Mouse (Mus musculus) kidney, adult 8-10 months (tissue): ENCODE data around the gene Lmo7.

Experiments
- DNase-seq, 2 experiments: peaks; one replicate each; pipeline ENCODE4 v3.0.0; 2022

Gene Lmo7

GRCm38 (mm10) chr14:101838231-101838839 is 108.6 kb downstream of the Lmo7 start:
- no peak for DNase-seq

DNA sequence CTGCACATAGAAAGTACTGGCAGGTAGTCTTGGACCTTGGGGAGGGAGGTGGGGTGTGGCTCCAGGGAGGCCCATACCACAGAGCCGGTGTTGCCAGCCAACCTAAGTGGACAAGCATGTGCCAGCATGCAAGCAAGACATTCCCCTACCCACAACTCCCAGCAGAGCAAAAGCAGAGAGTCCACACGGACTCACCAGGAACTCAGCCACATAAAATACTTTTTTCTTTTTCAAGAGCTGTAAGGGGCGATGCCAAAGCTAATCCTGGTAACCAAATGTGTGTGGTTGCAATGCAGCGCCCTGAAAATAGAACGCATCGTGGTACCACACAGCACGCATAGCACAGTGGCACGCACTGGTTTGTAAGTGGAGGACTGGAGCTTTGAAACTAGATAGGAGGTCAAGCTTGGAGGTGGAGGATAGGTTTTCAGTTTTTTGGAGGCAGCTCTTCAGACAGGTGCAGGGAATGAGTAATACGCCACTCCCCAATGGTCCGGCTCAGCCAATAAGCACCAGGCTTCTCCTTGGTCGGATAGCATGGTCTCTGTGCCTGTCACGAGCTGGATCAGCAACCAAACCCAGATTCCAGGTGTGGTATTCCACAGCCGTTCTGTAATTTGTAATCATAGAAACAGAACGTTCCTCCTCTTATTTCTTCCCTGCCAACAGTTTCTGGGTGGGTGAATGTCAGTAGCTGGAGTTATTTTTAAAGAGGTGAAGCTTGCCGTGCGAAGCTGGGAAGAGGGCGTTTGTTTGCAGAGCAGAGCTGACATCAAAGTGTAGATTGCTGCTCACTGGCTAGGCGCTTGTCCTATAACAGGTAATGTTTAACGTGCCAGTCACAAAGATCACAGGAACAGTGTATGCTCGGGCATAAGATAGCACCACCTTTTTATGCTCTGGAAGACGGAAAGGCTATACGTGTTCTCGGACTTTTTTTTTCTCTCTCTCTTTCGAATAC is 110.3 kb downstream of the Lmo7 start:
- DNase-seq: peak; percentile 60 to 68

DNA sequence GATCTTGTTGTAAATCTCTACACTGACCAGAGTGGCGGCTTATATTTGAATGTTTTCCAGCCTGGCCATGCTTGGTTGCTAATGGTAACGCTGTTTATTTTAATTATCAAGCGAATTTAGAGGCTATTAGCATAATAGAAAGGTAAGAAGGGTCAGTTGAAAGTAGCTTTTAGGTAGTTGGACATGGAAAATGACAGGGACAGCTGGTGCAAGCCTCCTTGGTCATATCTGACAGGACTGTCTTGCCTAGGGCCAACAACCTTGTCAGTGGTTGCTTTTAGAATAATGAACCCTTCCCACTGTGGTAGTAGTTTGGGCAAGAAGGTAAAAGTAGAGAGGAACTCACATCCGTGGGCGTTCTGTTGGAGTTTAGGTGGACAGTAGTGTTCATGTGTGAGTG is 111.5 kb downstream of the Lmo7 start:
- DNase-seq: no peak

DNA sequence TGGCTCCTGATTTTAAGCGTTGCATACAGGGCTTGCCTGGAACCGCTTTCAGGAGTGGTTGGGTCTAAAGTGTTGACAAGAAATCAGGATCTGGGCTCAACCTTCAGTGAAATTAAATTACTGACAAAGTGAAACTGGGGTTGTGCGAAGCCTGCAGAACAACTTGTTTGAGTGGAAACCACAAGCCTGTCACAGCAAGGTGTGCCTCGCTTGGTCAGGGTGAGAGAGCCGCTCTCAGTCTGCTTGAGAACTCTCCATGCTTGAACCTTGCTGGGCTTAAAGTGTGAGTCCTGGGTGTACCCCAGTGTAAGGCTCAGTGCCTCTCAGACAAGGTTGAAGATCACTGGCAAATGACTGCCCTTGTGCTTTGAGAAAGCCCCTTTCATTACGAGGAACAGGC is 112.8 kb downstream of the Lmo7 start:
- DNase-seq: peak in 1 of 2 experiments; percentile 28

GRCm38 (mm10) chr14:101843443-101843842 is 113.7 kb downstream of the Lmo7 start:
- no peak for DNase-seq

DNA sequence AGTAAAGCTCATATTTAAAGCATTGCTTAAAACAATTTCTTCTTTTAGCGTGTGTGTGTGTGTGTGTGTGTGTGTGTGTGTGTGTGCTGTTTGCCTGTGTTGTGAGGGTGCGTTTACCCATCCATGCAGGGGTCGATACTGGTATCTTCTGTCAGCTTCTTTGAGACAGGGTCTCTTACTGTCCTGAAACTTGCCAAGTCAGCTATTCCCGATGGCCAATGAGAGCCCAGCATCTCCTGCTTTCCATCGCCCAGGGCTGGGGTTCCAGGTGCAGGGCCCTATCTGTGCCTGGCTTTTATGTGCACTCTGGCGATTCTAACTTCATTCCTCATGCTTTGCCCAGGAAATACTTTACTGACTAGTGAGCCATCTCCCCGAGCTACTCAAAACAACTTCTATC is 114.7 kb downstream of the Lmo7 start:
- DNase-seq: no peak

GRCm38 (mm10) chr14:101846097-101846882 is 116.5 kb downstream of the Lmo7 start:
- DNase-seq: no peak

DNA sequence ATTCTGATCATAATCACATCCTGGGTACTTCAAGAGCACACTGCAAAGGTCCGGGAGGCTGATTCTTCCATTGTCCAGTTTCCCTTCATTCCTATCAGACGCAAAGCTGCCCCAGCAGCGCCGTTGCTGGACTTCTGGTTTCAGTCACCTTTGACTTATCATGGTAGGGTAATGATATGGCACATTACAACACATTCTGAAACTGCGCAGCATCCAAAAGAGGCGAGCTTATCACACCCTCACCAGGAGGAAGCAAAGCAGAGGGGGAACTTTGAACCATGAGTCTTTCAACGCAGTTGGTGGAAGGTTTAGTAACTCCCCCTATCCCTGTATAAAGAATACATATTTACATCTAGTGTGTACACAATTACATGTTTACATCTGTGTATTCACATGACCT is 117.8 kb downstream of the Lmo7 start:
- no peak for DNase-seq

- DNase-seq: peak; percentile 62 to 72
These were observed 122.9 kb downstream of the Lmo7 start for GRCm38 (mm10) chr14:101852584-101853195.

GRCm38 (mm10) chr14:101853207-101853606 is 123.5 kb downstream of the Lmo7 start:
- DNase-seq: no peak

DNA sequence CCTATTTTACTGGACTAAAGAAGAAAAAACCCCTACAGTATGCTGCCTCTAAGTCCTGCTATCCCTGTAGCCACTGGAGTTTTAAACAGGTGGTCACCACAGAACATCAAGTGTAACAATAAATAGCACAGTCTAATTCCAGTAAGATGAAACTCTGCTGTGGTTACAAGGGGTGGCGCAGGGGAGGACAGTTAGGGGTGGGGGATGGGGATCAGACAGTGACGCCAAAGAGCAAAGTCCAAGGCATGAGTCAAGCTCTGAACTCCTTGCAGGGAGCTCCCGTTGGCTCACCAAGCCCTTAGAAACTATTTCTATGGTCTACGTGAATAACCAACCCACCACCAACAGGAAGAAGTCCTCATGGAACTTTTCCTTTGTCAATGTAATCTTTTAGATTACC is 124.0 kb downstream of the Lmo7 start:
- DNase-seq: peak; percentile 65 to 72

DNA sequence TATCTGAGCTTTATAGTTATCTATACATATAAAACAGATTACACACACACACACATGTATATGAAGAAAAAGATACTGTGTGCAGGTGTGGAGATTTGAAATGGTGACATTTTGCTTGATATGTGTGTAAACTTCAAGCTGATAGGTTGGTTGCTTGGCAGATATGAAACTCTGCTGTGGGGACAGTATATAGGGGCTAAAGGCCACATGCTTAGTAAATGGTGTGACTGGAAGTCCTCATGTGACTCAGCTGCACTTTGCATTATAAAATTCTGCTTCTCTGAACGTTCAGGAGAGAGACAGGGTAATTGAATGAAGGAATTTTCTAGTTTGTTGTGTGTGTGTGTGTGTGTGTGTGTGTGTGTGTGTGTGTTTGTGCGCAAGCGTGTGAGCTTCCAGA is 124.5 kb downstream of the Lmo7 start:
- DNase-seq: no peak

- peak; percentile 83 to 93 for DNase-seq
These were observed 129.6 kb downstream of the Lmo7 start for GRCm38 (mm10) chr14:101859305-101859886.

DNA sequence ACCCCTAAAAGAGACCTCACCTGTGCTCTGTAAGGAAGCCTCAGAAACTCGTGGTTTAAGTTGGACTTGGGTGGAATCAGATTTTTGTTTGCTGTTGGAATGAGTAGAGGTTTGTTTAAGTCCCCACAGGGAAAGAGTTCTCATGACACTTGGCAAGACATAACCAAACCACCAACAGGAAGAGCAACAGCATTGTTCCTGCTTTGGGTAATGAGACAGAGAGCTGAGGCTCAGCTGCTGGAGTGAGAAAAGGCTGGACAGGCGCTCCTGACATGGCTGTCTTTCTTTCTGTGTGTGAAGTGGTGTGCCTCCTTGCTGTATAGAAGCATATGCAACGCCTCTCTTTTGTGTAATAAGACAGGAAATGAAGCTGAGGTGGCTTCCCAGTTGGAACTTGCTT is 132.3 kb downstream of the Lmo7 start:
- DNase-seq: no peak

DNA sequence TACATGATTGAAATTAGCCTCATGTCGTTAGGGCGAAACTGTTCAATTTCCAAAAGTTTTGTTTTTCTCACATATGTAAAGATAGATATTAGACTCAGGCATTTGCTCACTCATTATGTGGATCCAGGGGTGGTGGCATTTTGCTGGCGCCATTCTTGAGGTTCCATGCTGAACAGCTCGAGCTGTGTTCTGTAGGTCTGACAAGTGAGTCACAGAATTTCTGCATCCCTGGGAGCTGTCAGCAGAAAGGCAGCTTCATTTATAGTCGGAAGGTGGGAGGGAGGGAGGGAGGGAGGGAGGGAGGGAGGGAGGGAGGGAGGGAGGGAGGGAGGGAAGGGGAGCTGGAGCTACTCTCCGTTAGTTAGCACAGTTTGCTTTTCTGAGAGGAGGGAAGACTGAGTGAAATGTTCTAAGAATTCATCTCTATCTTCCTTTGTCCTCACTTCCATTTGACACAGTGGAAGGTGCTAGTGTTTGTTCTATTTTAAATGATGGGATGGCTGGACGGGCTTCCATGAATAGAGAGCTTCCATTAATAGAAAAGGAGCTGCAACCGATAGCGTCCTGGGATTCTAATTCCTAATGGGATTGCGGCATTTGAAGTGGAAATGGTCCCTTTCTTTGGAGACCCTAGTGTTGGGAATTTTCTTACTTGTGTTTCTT is 137.4 kb downstream of the Lmo7 start:
- DNase-seq: no peak

DNA sequence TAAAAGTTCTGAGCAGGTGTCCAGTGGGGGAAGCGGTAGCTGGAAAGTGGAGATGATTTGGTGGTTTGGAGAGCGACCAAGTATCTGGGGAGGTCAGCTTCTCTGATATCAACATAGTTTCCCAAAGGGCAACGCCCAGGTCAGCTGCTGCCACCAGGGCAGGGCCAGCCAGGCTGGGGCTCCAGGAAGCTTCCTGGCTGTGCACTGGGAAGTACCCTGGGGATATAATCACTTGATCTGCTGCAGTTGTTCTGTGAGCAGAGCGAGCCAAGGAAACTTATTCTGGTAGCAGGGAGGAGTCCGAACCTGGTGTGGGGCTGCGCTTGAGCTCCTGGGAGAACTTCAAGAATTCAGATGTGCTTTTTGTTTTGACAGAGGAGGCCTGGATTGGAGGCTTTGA is 139.4 kb downstream of the Lmo7 start:
- DNase-seq: peak; percentile 40 to 59

GRCm38 (mm10) chr14:101869661-101870060 is 139.9 kb downstream of the Lmo7 start:
- no peak for DNase-seq

DNA sequence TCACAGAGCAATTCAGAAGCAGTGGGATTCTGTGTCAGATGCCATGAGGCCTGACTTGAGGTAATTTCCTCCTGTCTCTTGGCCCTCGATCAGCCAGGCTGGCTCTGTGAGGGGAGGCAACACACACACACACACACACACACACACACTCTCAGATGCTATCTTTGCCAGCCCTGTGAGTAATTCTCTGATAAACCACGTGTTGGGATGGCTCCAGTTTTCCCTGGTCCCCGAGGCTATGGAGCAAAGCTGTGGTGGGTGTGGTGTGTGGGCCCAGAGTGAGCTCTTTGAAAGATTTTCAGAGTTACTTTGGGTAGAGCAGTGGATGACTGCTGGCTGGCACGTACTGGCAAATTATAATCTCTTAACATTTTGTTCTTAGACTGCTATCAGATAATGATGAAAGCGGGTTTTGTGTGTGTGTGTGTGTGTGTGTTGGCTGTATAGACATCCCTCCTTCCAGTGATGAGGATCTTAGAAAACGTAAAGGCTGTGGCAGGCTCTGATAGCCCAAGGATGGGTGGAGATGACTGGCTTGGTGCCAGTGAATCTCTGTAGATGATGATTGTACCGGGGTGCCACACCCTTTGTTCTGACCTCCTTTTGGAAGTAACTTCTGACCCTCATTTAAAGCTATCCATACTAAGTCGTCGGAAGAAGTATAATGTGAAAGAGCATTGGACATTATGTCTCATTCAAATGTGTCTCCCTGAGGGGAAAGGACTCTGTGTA is 140.6 kb downstream of the Lmo7 start:
- DNase-seq: no peak

DNA sequence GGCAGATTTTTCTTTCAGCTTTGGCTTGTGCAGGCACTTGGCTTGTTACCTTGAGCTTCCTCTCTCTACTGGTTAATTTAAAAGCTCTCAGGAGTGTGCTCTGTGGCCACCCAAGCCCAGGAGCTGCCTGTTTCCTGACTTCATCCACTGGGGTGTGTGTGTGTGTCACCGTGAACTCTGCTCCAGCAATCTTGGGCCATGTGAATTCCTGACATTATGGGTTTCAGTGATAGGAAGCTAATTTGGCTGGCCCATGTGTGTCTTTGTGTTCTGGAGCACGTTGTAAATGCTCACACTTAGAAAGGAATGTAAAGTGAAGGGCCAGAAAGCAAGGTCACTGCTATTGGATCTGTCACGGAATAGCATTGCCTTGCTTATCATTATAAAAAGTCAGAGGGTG is 143.1 kb downstream of the Lmo7 start:
- DNase-seq: peak; percentile 39 to 41

- DNase-seq: no peak
These were observed 148.7 kb downstream of the Lmo7 start for GRCm38 (mm10) chr14:101878346-101879049.
